Mouse (Mus musculus): ENCODE results near the gene Rasgrp3. TPM values are rescaled to one million over a fixed set of nuclear protein-coding genes. Genes with fewer than 3 reads are reported as not detected.

Rasgrp3 gene
- polyA plus RNA-seq, 1 experiment from 2014 or later = 15.9 TPM

GRCm38 (mm10) chr17:75434152-75434551, 1.5 kb upstream of the Rasgrp3 start:
- ATAC-seq (replicated peaks; ENCODE audit: low FRiP score, low read depth) = no peak
- Histone ChIP-seq H3K27ac (no peak overlapping the region), H3K4me1 (replicated peaks; ENCODE audit: insufficient read depth, low read length) (no peaks in the 10 kb centered on the region), H3K4me2 (ENCODE audit: low read length) (no peak overlapping the region), H3K36me3 (ENCODE audit: insufficient read depth, low read length) (no peaks in the 10 kb centered on the region), H3K9ac (ENCODE audit: low read depth, low read length) (no peak overlapping the region), H3K9me3 (replicated peaks; ENCODE audit: low read length) (no peaks in the 10 kb centered on the region), H3K4me3 (replicated peaks; ENCODE audit: low read depth, low read length) (no peak overlapping the region), H3K27me3 (ENCODE audit: insufficient read depth, low read length) (no peaks in the 10 kb centered on the region)
- DNase-seq (ENCODE audit: low spot score) = no peak
- no peak for TF ChIP-seq CTCF (IDR thresholded peaks at IDR 0.05; ENCODE audit: low read depth)
- 90% methylated on average over 2 of the region's 2 CpGs for WGBS

- DNase-seq (ENCODE audit: low spot score) = no peak
- no peak overlapping the region for H3K27ac ChIP-seq
- no peak for TF ChIP-seq CTCF (IDR thresholded peaks at IDR 0.05; ENCODE audit: low read depth)
Observed at GRCm38 (mm10) chr17:75434871-75435270, 825 bp upstream of the Rasgrp3 start.

GRCm38 (mm10) chr17:75436095-75436494, 399 bp downstream of the Rasgrp3 start:
- Histone ChIP-seq H3K4me3 (replicated peaks; ENCODE audit: low read depth, low read length) (peak overlapping the region; percentile 21), H3K27me3 (ENCODE audit: insufficient read depth, low read length) (no peaks in the 10 kb centered on the region), H3K27ac (peak overlapping the region; percentile 66; the same call in 1 of the 2 replicates), H3K9me3 (replicated peaks; ENCODE audit: low read length) (no peaks in the 10 kb centered on the region), H3K9ac (ENCODE audit: low read depth, low read length) (no peak overlapping the region), H3K4me1 (replicated peaks; ENCODE audit: insufficient read depth, low read length) (no peaks in the 10 kb centered on the region), H3K36me3 (ENCODE audit: insufficient read depth, low read length) (no peaks in the 10 kb centered on the region), H3K4me2 (ENCODE audit: low read length) (no peak overlapping the region)
- peak; percentile 9 for DNase-seq (ENCODE audit: low spot score)
- no peak for TF ChIP-seq CTCF (IDR thresholded peaks at IDR 0.05; ENCODE audit: low read depth)
- 56% methylated on average over 8 of the region's 8 CpGs for WGBS
- ATAC-seq (replicated peaks; ENCODE audit: low FRiP score, low read depth) = no peak

More at GRCm38 (mm10) chr17:75434871-75435270, 825 bp upstream of the Rasgrp3 start:
- 70% methylated on average over 3 of the region's 3 CpGs for WGBS
- H3K9me3 ChIP-seq (replicated peaks; ENCODE audit: low read length) = no peaks in the 10 kb centered on the region
- H3K9ac ChIP-seq (ENCODE audit: low read depth, low read length) = no peak overlapping the region
- H3K4me2 ChIP-seq (ENCODE audit: low read length) = no peak overlapping the region
- H3K36me3 ChIP-seq (ENCODE audit: insufficient read depth, low read length) = no peaks in the 10 kb centered on the region
- no peaks in the 10 kb centered on the region for H3K4me1 ChIP-seq (replicated peaks; ENCODE audit: insufficient read depth, low read length)
- H3K4me3 ChIP-seq (replicated peaks; ENCODE audit: low read depth, low read length) = no peak overlapping the region
- H3K27me3 ChIP-seq (ENCODE audit: insufficient read depth, low read length) = no peaks in the 10 kb centered on the region
- no peak for ATAC-seq (replicated peaks; ENCODE audit: low FRiP score, low read depth)

GRCm38 (mm10) chr17:75436819-75437218, 1.1 kb downstream of the Rasgrp3 start:
- DNase-seq (ENCODE audit: low spot score) = no peak
- Histone ChIP-seq H3K36me3 (ENCODE audit: insufficient read depth, low read length) (no peaks in the 10 kb centered on the region), H3K4me1 (replicated peaks; ENCODE audit: insufficient read depth, low read length) (no peaks in the 10 kb centered on the region), H3K27me3 (ENCODE audit: insufficient read depth, low read length) (no peaks in the 10 kb centered on the region), H3K4me3 (replicated peaks; ENCODE audit: low read depth, low read length) (peak overlapping the region; percentile 21; the same call in 1 of the 2 replicates), H3K9me3 (replicated peaks; ENCODE audit: low read length) (no peaks in the 10 kb centered on the region), H3K9ac (ENCODE audit: low read depth, low read length) (no peak overlapping the region), H3K27ac (0 out of 2 replicates have a peak overlapping the region, but pooled peaks have one; percentile 3), H3K4me2 (ENCODE audit: low read length) (no peak overlapping the region)
- WGBS = 66% methylated on average over 6 of the region's 6 CpGs
- ATAC-seq (replicated peaks; ENCODE audit: low FRiP score, low read depth) = no peak
- TF ChIP-seq CTCF (IDR thresholded peaks at IDR 0.05; ENCODE audit: low read depth) = no peak

- H3K36me3 ChIP-seq (ENCODE audit: insufficient read depth, low read length) = no peaks in the 10 kb centered on the region
- H3K4me1 ChIP-seq (replicated peaks; ENCODE audit: insufficient read depth, low read length) = no peaks in the 10 kb centered on the region
- H3K27me3 ChIP-seq (ENCODE audit: insufficient read depth, low read length) = no peaks in the 10 kb centered on the region
- ATAC-seq (replicated peaks; ENCODE audit: low FRiP score, low read depth) (no peak), DNase-seq (ENCODE audit: low spot score) (no peak)
- peak overlapping the region; percentile 28; the same call in 1 of the 2 replicates for H3K27ac ChIP-seq
- H3K4me2 ChIP-seq (ENCODE audit: low read length) = peak overlapping the region; percentile 35
- no peak overlapping the region for H3K9ac ChIP-seq (ENCODE audit: low read depth, low read length)
- H3K4me3 ChIP-seq (replicated peaks; ENCODE audit: low read depth, low read length) = peak overlapping the region; percentile 21; the same call in 1 of the 2 replicates
- no peaks in the 10 kb centered on the region for H3K9me3 ChIP-seq (replicated peaks; ENCODE audit: low read length)
- WGBS = 60% methylated on average over 11 of the region's 11 CpGs
- TF ChIP-seq CTCF (IDR thresholded peaks at IDR 0.05; ENCODE audit: low read depth) = no peak
Observed at GRCm38 (mm10) chr17:75437239-75437750, 1.6 kb downstream of the Rasgrp3 start.

- no peak overlapping the region for H3K27ac ChIP-seq
- no peak for TF ChIP-seq CTCF (IDR thresholded peaks at IDR 0.05; ENCODE audit: low read depth)
- H3K27me3 ChIP-seq (ENCODE audit: insufficient read depth, low read length) = no peaks in the 10 kb centered on the region
- H3K36me3 ChIP-seq (ENCODE audit: insufficient read depth, low read length) = no peaks in the 10 kb centered on the region
- WGBS = 42% methylated on average over 5 of the region's 5 CpGs
- no peak for DNase-seq (ENCODE audit: low spot score)
- H3K9me3 ChIP-seq (replicated peaks; ENCODE audit: low read length) = no peaks in the 10 kb centered on the region
- ATAC-seq (replicated peaks; ENCODE audit: low FRiP score, low read depth) = 0 out of 2 replicates have a peak, but pooled peaks have one; percentile 16
- peak overlapping the region; percentile 35; the same call in 1 of the 2 replicates for H3K4me2 ChIP-seq (ENCODE audit: low read length)
- no peaks in the 10 kb centered on the region for H3K4me1 ChIP-seq (replicated peaks; ENCODE audit: insufficient read depth, low read length)
- no peak overlapping the region for H3K4me3 ChIP-seq (replicated peaks; ENCODE audit: low read depth, low read length)
- no peak overlapping the region for H3K9ac ChIP-seq (ENCODE audit: low read depth, low read length)
Observed at GRCm38 (mm10) chr17:75438162-75438561, 2.5 kb downstream of the Rasgrp3 start.

Measured in kidney, postnatal 0 days (tissue).